Mouse (Mus musculus): ENCODE results near the gene Ugt1a7c. TPM values are rescaled to one million over a fixed set of nuclear protein-coding genes. Genes with fewer than 3 reads are reported as not detected.

Gene Ugt1a7c
- total and polyA plus RNA-seq, 2 experiments from 2014 or later, result 1.3 to 2.1 TPM

- WGBS, result 72% methylated on average over 14 of the region's 14 CpGs
- no peak overlapping the region for H3K27ac ChIP-seq
- H3K36me3 ChIP-seq (ENCODE audit: insufficient read depth, low read length), result no peaks in the 10 kb centered on the region
- DNase-seq (ENCODE audit: low spot score) (no peak), ATAC-seq (no peak)
- no peak for TF ChIP-seq CTCF (IDR thresholded peaks at IDR 0.05; ENCODE audit: low read depth)
- no peak overlapping the region for H3K9ac ChIP-seq (replicated peaks; ENCODE audit: low read length)
- no peak overlapping the region for H3K4me3 ChIP-seq (ENCODE audit: low read length)
- no peaks in the 10 kb centered on the region for H3K4me1 ChIP-seq (ENCODE audit: insufficient read depth, low read length)
- H3K27me3 ChIP-seq (ENCODE audit: insufficient read depth, low read length), result no peaks in the 10 kb centered on the region
- H3K4me2 ChIP-seq (ENCODE audit: low read depth, low read length), result no peak overlapping the region
- H3K9me3 ChIP-seq (ENCODE audit: low read length), result peaks cover 97% of the 10 kb centered on the region
Measured at GRCm38 (mm10) chr1:88233421-88234247, 138.8 kb downstream of the Ugt1a7c start.

DNA sequence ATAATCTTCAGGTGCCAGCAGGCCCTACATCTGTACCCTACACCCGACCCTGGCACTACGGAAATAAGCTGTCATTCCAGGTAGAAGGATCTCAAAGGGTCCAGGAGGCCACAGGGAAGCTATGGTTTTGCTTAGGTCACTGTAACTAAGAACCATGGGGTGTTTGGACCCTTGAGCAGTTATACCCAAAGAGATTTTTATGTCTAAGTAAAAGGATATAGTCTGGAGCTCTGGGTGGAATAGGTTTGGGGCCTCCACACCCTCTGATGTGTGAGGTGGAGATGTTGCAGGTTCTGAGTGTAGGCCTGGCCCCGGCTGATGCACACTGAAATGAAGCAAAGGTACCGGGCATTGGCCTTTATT is 139.4 kb downstream of the Ugt1a7c start:
- Histone ChIP-seq H3K4me3 (ENCODE audit: low read length) (no peak overlapping the region), H3K4me2 (ENCODE audit: low read depth, low read length) (no peak overlapping the region), H3K4me1 (ENCODE audit: insufficient read depth, low read length) (no peaks in the 10 kb centered on the region), H3K27me3 (ENCODE audit: insufficient read depth, low read length) (no peaks in the 10 kb centered on the region), H3K9me3 (ENCODE audit: low read length) (peaks cover 97% of the 10 kb centered on the region), H3K9ac (replicated peaks; ENCODE audit: low read length) (no peak overlapping the region), H3K27ac (no peak overlapping the region), H3K36me3 (ENCODE audit: insufficient read depth, low read length) (no peaks in the 10 kb centered on the region)
- 64% methylated on average over 4 of the region's 4 CpGs for WGBS
- TF ChIP-seq CTCF (IDR thresholded peaks at IDR 0.05; ENCODE audit: low read depth), result no peak
- DNase-seq (ENCODE audit: low spot score), result no peak
- ATAC-seq, result no peak

GRCm38 (mm10) chr1:88234646-88235045 is 139.8 kb downstream of the Ugt1a7c start:
- H3K27ac ChIP-seq, result no peak overlapping the region
- H3K9ac ChIP-seq (replicated peaks; ENCODE audit: low read length), result no peak overlapping the region
- TF ChIP-seq CTCF (IDR thresholded peaks at IDR 0.05; ENCODE audit: low read depth), result no peak
- DNase-seq (ENCODE audit: low spot score), result no peak
- no peak overlapping the region for H3K4me2 ChIP-seq (ENCODE audit: low read depth, low read length)
- no peak for ATAC-seq
- no peaks in the 10 kb centered on the region for H3K4me1 ChIP-seq (ENCODE audit: insufficient read depth, low read length)
- 43% methylated on average over 5 of the region's 5 CpGs for WGBS
- no peak overlapping the region for H3K4me3 ChIP-seq (ENCODE audit: low read length)
- no peaks in the 10 kb centered on the region for H3K36me3 ChIP-seq (ENCODE audit: insufficient read depth, low read length)
- no peaks in the 10 kb centered on the region for H3K27me3 ChIP-seq (ENCODE audit: insufficient read depth, low read length)
- H3K9me3 ChIP-seq (ENCODE audit: low read length), result peaks cover 97% of the 10 kb centered on the region

GRCm38 (mm10) chr1:88235046-88235893 is 140.4 kb downstream of the Ugt1a7c start:
- Histone ChIP-seq H3K4me1 (ENCODE audit: insufficient read depth, low read length) (no peaks in the 10 kb centered on the region), H3K9ac (replicated peaks; ENCODE audit: low read length) (no peak overlapping the region), H3K27ac (no peak overlapping the region), H3K4me3 (ENCODE audit: low read length) (no peak overlapping the region), H3K9me3 (ENCODE audit: low read length) (peaks cover 97% of the 10 kb centered on the region), H3K36me3 (ENCODE audit: insufficient read depth, low read length) (no peaks in the 10 kb centered on the region), H3K27me3 (ENCODE audit: insufficient read depth, low read length) (no peaks in the 10 kb centered on the region), H3K4me2 (ENCODE audit: low read depth, low read length) (no peak overlapping the region)
- WGBS, result 65% methylated on average over 11 of the region's 11 CpGs
- DNase-seq (ENCODE audit: low spot score), result no peak
- no peak for ATAC-seq
- no peak for TF ChIP-seq CTCF (IDR thresholded peaks at IDR 0.05; ENCODE audit: low read depth)

- WGBS, result 62% methylated on average over 4 of the region's 4 CpGs
- H3K27me3 ChIP-seq (ENCODE audit: insufficient read depth, low read length), result no peaks in the 10 kb centered on the region
- H3K9me3 ChIP-seq (ENCODE audit: low read length), result peaks cover 97% of the 10 kb centered on the region
- H3K4me2 ChIP-seq (ENCODE audit: low read depth, low read length), result no peak overlapping the region
- TF ChIP-seq CTCF (IDR thresholded peaks at IDR 0.05; ENCODE audit: low read depth), result no peak
- H3K9ac ChIP-seq (replicated peaks; ENCODE audit: low read length), result no peak overlapping the region
- H3K36me3 ChIP-seq (ENCODE audit: insufficient read depth, low read length), result no peaks in the 10 kb centered on the region
- DNase-seq (ENCODE audit: low spot score), result no peak
- H3K4me1 ChIP-seq (ENCODE audit: insufficient read depth, low read length), result no peaks in the 10 kb centered on the region
- no peak overlapping the region for H3K27ac ChIP-seq
- H3K4me3 ChIP-seq (ENCODE audit: low read length), result no peak overlapping the region
- ATAC-seq, result no peak
Measured at GRCm38 (mm10) chr1:88235894-88236415, 141.1 kb downstream of the Ugt1a7c start.

DNA sequence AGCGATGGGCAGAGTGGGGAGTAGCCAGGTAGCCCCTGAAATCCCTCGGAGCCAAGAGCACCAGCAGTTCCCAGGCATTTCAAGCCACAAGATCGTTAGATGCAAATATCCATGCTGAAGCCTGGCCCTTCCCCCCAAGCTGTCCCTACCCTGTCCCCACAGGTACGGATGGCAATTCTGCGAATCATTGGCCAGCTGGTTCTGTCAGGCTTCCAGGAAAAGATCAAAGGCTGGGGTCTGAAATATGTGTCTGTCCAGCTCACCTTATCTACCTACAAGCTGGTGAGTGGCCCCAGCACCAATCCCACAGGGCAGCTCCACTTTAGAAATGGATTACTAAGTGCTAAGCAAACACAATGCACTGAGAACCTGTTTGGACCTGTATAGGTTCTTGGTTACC is 142.4 kb downstream of the Ugt1a7c start:
- DNase-seq (ENCODE audit: low spot score), result no peak
- H3K9ac ChIP-seq (replicated peaks; ENCODE audit: low read length), result no peak overlapping the region
- no peak for TF ChIP-seq CTCF (IDR thresholded peaks at IDR 0.05; ENCODE audit: low read depth)
- no peak overlapping the region for H3K4me3 ChIP-seq (ENCODE audit: low read length)
- no peak for ATAC-seq
- 79% methylated on average over 5 of the region's 5 CpGs for WGBS
- H3K27ac ChIP-seq, result no peak overlapping the region
- H3K27me3 ChIP-seq (ENCODE audit: insufficient read depth, low read length), result no peaks in the 10 kb centered on the region
- H3K4me2 ChIP-seq (ENCODE audit: low read depth, low read length), result no peak overlapping the region
- H3K9me3 ChIP-seq (ENCODE audit: low read length), result peaks cover 97% of the 10 kb centered on the region
- no peaks in the 10 kb centered on the region for H3K36me3 ChIP-seq (ENCODE audit: insufficient read depth, low read length)
- no peaks in the 10 kb centered on the region for H3K4me1 ChIP-seq (ENCODE audit: insufficient read depth, low read length)
